Mouse (Mus musculus) limb, embryonic 10.5 days (tissue): ENCODE measurements at regions not wholly inside any gene's neighbourhood (a gene's known extent, or its start where the extent isn't known, plus 50 kb on each side); places are given as distances from the start of the nearest gene placed in this dataset.

Experiments used
- DNase-seq: peaks from one replicate; pipeline ENCODE4 v3.0.0-alpha.2; 2017; ENCODE audit warnings: low spot score
- H3K27ac ChIP-seq: fragments of 300-500 bp; sonication (generic); 2 replicates; pipeline ENCODE4 v1.5.1; 2016; ENCODE audit warnings: mild to moderate bottlenecking
- H3K27me3 ChIP-seq: fragments of 300-500 bp; sonication (generic); 2 replicates; pipeline ENCODE4 v1.6.1; 2016; ENCODE audit warnings: low read depth, mild to moderate bottlenecking; ENCODE audit not compliant: poor library complexity, severe bottlenecking
- H3K36me3 ChIP-seq: fragments of 300-500 bp; sonication (generic); 2 replicates; pipeline ENCODE4 v1.6.1; 2016; ENCODE audit warnings: mild to moderate bottlenecking, moderate library complexity
- H3K4me1 ChIP-seq: fragments of 300-500 bp; sonication (generic); 2 replicates; pipeline ENCODE4 v1.6.1; 2016
- H3K4me3 ChIP-seq: fragments of 300-500 bp; sonication (generic); 2 replicates; pipeline ENCODE4 v1.5.1; 2016; ENCODE audit warnings: mild to moderate bottlenecking, moderate library complexity
- H3K9me3 ChIP-seq: fragments of 300-500 bp; sonication (generic); replicated peaks from 2 replicates; pipeline ENCODE4 v1.6.1; 2016; ENCODE audit warnings: mild to moderate bottlenecking
- WGBS: fragments of 180-500 bp; shearing (Covaris S2); methylation state at CpG from one replicate; pipeline ENCODE4 v1.1.7; 2016; 5-methylcytosine and 5-hydroxymethylcytosine counted together

GRCm38 (mm10) chr2:9620303-9621244 lies 260.5 kb upstream of the 4930412O13Rik start:
- no peaks in the 10 kb centered on the region for H3K36me3 ChIP-seq
- H3K9me3 ChIP-seq = no peaks in the 10 kb centered on the region
- H3K27me3 ChIP-seq = no peaks in the 10 kb centered on the region
- WGBS = 88% methylated on average over 21 of the region's 21 CpGs
- no peaks in the 10 kb centered on the region; the same call in 1 of the 2 replicates for H3K4me1 ChIP-seq
- H3K27ac ChIP-seq = no peak overlapping the region
- no peak for DNase-seq
- H3K4me3 ChIP-seq = no peak overlapping the region

GRCm38 (mm10) chr2:9623702-9624101 lies 257.4 kb upstream of the 4930412O13Rik start:
- Histone ChIP-seq H3K27ac (no peak overlapping the region), H3K4me1 (no peaks in the 10 kb centered on the region; the same call in 1 of the 2 replicates), H3K4me3 (no peak overlapping the region), H3K36me3 (no peaks in the 10 kb centered on the region), H3K27me3 (no peaks in the 10 kb centered on the region), H3K9me3 (no peaks in the 10 kb centered on the region)
- no peak for DNase-seq
- 87% methylated on average over 2 of the region's 2 CpGs for WGBS

GRCm38 (mm10) chr2:9628026-9628425 lies 253.0 kb upstream of the 4930412O13Rik start:
- no peak for DNase-seq
- no peak overlapping the region for H3K27ac ChIP-seq
- H3K4me3 ChIP-seq = no peak overlapping the region
- H3K9me3 ChIP-seq = no peaks in the 10 kb centered on the region
- WGBS = 84% methylated on average over 3 of the region's 3 CpGs
- 0 out of 2 replicates have a peak, but pooled peaks cover 5% of the 10 kb centered on the region for H3K4me1 ChIP-seq
- no peaks in the 10 kb centered on the region for H3K36me3 ChIP-seq
- H3K27me3 ChIP-seq = no peaks in the 10 kb centered on the region

DNA sequence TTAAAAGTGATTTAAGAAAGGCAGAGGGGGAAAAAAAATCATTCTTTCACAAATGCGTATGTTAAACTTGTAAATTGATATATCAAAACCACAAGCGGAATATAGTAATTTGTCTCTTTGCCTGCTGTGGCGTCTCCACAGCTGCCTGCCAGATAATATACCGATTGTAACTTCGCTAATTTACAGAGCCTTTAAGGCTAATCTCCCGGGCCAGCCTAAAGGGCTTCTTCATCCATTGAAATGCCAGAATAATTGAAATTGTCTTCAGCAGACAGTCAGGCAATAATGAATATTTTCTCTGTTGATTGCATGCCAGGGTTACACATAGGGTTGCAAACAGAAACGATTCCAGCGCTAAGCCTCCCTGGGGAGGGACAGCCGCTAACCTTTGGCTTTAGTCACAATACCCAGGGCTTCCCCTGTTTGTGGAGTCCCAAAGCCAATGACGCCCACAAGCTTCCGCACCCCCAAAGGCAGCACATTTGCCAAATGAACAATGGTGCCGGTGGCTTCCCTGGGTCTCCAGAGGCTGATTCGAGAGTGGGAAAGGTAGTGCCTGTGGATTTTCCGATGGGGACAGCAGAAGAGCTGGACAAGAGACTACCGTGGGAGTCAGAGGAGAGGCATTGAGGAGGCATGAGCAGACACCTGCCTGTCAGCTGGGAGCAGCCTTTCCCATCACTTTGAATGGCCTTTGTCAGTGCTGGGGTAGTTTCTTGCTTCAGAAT lies 248.2 kb upstream of the 4930412O13Rik start:
- WGBS = 55% methylated on average over 15 of the region's 15 CpGs
- Histone ChIP-seq H3K4me3 (no peak overlapping the region), H3K36me3 (no peaks in the 10 kb centered on the region), H3K9me3 (no peaks in the 10 kb centered on the region), H3K27ac (no peak overlapping the region), H3K4me1 (0 out of 2 replicates have a peak, but pooled peaks cover 6% of the 10 kb centered on the region), H3K27me3 (no peaks in the 10 kb centered on the region)
- DNase-seq = no peak

GRCm38 (mm10) chr2:9639262-9639661 lies 241.8 kb upstream of the 4930412O13Rik start:
- WGBS = 65% methylated on average over 5 of the region's 5 CpGs

DNA sequence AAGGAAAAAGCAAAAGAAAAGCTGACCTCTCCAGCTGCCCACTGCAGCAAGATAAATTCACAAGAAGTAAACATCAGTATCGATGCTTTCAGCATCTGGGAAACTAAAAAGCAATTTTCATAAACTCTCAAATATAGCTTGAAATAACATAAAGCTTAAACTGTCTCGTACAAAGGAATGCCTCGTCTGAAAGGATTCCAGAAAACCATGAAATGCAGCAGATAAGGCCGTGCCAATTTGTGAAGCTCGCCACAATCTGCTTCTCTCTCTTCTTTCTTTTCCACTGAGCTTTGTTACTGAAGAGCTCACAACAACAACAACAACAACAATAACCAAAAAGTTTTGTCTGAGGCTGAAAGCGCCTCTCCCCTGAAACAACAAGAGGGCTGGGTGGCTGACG lies 239.4 kb upstream of the 4930412O13Rik start:
- Histone ChIP-seq H3K36me3 (no peaks in the 10 kb centered on the region), H3K27ac (no peak overlapping the region), H3K27me3 (no peaks in the 10 kb centered on the region), H3K4me1 (no peaks in the 10 kb centered on the region), H3K4me3 (no peak overlapping the region), H3K9me3 (no peaks in the 10 kb centered on the region)
- 84% methylated on average over 7 of the region's 7 CpGs for WGBS
- no peak for DNase-seq

More at GRCm38 (mm10) chr2:9639262-9639661, 241.8 kb upstream of the 4930412O13Rik start:
- no peak overlapping the region for H3K4me3 ChIP-seq
- H3K36me3 ChIP-seq = no peaks in the 10 kb centered on the region
- no peaks in the 10 kb centered on the region for H3K9me3 ChIP-seq
- no peak overlapping the region for H3K27ac ChIP-seq
- DNase-seq = no peak
- no peaks in the 10 kb centered on the region for H3K4me1 ChIP-seq
- H3K27me3 ChIP-seq = no peaks in the 10 kb centered on the region

GRCm38 (mm10) chr2:9642411-9642810 lies 238.6 kb upstream of the 4930412O13Rik start:
- DNase-seq = no peak
- Histone ChIP-seq H3K27me3 (no peaks in the 10 kb centered on the region), H3K9me3 (no peaks in the 10 kb centered on the region), H3K4me1 (no peaks in the 10 kb centered on the region), H3K36me3 (no peaks in the 10 kb centered on the region), H3K27ac (no peak overlapping the region), H3K4me3 (no peak overlapping the region)
- WGBS = 55% methylated on average over 3 of the region's 3 CpGs

- no peak overlapping the region for H3K27ac ChIP-seq
- WGBS = 69% methylated on average over 3 of the region's 3 CpGs
- no peaks in the 10 kb centered on the region for H3K36me3 ChIP-seq
- no peak overlapping the region for H3K4me3 ChIP-seq
- H3K27me3 ChIP-seq = no peaks in the 10 kb centered on the region
- H3K9me3 ChIP-seq = no peaks in the 10 kb centered on the region
- no peak for DNase-seq
- H3K4me1 ChIP-seq = no peaks in the 10 kb centered on the region
Observed at GRCm38 (mm10) chr2:9646466-9646865, 234.6 kb upstream of the 4930412O13Rik start.

DNA sequence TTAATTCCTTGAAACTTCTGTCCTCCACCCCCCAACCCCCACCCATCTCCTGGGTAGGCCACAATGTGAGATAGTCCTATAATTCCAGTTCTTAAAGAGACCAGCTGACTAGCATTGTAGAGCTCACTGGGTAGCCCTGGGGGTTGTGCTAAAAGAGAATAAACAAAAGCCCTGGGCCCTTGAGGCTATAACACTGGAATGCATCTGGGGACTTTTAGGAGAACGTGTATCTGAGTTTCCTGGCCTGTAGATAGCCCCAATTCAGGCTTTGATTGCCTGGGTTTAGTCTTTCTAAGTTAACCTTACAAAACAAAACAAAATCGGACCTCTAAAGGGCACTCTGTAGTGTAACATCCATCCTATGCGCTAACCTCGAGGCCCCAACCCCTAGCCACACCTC lies 234.1 kb upstream of the 4930412O13Rik start:
- Histone ChIP-seq H3K4me3 (no peak overlapping the region), H3K4me1 (no peaks in the 10 kb centered on the region), H3K9me3 (no peaks in the 10 kb centered on the region), H3K27ac (no peak overlapping the region), H3K36me3 (no peaks in the 10 kb centered on the region), H3K27me3 (no peaks in the 10 kb centered on the region)
- 26% methylated on average over 4 of the region's 4 CpGs for whole genome bisulfite sequencing
- DNase-seq = no peak

DNA sequence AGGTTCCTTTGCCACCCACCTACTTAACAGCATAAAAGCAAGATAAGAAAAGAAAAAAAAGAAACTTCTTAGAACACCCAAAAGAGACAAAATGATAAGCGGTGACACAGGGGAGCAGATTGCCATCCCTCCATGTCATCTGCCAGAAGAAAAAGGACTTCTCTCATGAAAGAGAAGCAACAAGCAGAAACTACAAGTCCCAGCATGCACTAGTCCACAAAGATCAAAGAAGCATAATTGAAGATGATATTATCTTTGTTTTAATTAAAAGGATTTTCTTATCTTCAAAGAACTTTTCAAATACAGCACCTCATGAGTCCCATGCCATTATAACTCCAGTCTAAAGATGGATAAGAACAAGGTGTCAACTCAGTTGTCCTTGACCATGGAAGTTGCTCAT lies 231.0 kb upstream of the 4930412O13Rik start:
- 93% methylated on average over 1 of the region's 1 CpGs for WGBS
- no peak for DNase-seq

GRCm38 (mm10) chr2:9658880-9659279 lies 222.2 kb upstream of the 4930412O13Rik start:
- H3K9me3 ChIP-seq = no peaks in the 10 kb centered on the region
- no peaks in the 10 kb centered on the region for H3K27me3 ChIP-seq
- H3K27ac ChIP-seq = no peak overlapping the region
- no peaks in the 10 kb centered on the region for H3K36me3 ChIP-seq
- 96% methylated on average over 4 of the region's 4 CpGs for WGBS
- H3K4me3 ChIP-seq = no peak overlapping the region
- no peak for DNase-seq
- H3K4me1 ChIP-seq = no peaks in the 10 kb centered on the region

More for the DNA sequence above, 231.0 kb upstream of the 4930412O13Rik start:
- H3K4me1 ChIP-seq = no peaks in the 10 kb centered on the region
- H3K27ac ChIP-seq = no peak overlapping the region
- H3K36me3 ChIP-seq = no peaks in the 10 kb centered on the region
- no peak overlapping the region for H3K4me3 ChIP-seq
- H3K9me3 ChIP-seq = no peaks in the 10 kb centered on the region
- no peaks in the 10 kb centered on the region for H3K27me3 ChIP-seq

- DNase-seq = no peak
- WGBS = 88% methylated on average over 4 of the region's 4 CpGs
Observed at GRCm38 (mm10) chr2:9669621-9670020, 211.4 kb upstream of the 4930412O13Rik start.

DNA sequence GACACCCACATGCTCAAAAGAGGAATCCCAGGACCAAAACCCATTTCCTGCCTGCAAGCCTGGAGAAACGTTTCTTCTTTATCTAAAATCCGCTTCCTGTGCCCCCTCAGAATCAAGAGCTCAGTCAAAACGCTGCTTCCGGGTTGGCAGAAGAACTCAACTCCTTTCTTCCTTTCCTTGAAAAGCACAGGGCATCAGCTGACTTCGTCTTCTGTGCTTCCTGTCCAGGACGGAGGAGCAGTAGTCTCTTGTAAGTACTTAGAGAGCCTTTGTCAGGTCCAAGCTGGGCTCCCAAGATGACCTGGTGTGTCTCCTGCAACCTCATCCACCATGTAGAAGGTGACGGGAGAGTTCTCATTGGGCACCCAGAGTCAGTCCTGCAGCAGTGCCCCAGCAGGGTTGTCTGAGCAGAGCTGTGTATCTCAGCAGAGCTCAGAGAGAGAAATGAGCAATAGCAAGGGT lies 199.3 kb upstream of the 4930412O13Rik start:
- no peaks in the 10 kb centered on the region for H3K9me3 ChIP-seq
- no peaks in the 10 kb centered on the region for H3K4me1 ChIP-seq
- WGBS = 83% methylated on average over 7 of the region's 7 CpGs
- no peaks in the 10 kb centered on the region for H3K36me3 ChIP-seq
- no peak for DNase-seq
- no peaks in the 10 kb centered on the region for H3K27me3 ChIP-seq
- H3K27ac ChIP-seq = no peak overlapping the region
- no peak overlapping the region for H3K4me3 ChIP-seq

More at GRCm38 (mm10) chr2:9669621-9670020, 211.4 kb upstream of the 4930412O13Rik start:
- Histone ChIP-seq H3K9me3 (no peaks in the 10 kb centered on the region), H3K36me3 (no peaks in the 10 kb centered on the region), H3K27me3 (no peaks in the 10 kb centered on the region), H3K4me3 (no peak overlapping the region), H3K4me1 (no peaks in the 10 kb centered on the region), H3K27ac (no peak overlapping the region)
